Mouse (Mus musculus) spleen, adult 2 months (tissue): Measurements from ENCODE around the gene Dab2ip.

Experiments used
- CTCF ChIP-seq: fragments of 200-500 bp; IDR thresholded peaks from 2 replicates; pipeline ENCODE4 v1.5.1; 2011; ENCODE audit warnings: mild to moderate bottlenecking, inconsistent platforms; ENCODE audit not compliant: insufficient read depth, insufficient read length, insufficient replicate concordance; ENCODE audit errors: extremely low read depth
- POLR2A ChIP-seq: fragments of 200-500 bp; IDR thresholded peaks from 2 replicates; pipeline ENCODE4 v1.6.1; 2011; ENCODE audit warnings: low read depth, low read length, inconsistent platforms

DNA sequence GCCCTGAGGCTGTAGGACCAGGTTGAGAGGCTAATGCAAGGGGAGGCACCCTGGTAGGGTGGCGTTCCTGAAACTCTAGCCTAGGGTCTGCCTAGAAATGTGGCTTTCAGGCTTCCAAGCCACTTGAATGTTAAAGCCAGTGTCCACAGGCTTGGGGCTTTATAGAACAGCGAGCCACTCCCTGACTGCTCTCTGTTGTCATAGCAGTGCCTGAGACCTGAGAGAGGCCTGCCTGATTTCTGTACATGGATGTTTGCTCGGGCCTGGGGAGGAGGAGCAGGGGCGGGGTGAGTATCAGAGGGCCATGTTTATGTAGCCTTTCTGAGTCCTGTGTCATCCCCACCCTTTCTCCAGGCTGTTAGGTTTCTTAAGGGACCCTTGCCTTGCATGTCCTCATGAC is 94.9 kb downstream of the Dab2ip start:
- TF ChIP-seq CTCF: no peak
- no peak for TF ChIP-seq POLR2A
